Mouse (Mus musculus): Measurements from ENCODE around the gene Arid2.

Gene Arid2

GRCm38 (mm10) chr15:96344591-96345285, 57.4 kb downstream of the Arid2 start:
- DNase-seq (ENCODE audit: low spot score in 2 of 2): no peak

GRCm38 (mm10) chr15:96345312-96345849, 58.1 kb downstream of the Arid2 start:
- DNase-seq (ENCODE audit: low spot score in 2 of 2): no peak

DNA sequence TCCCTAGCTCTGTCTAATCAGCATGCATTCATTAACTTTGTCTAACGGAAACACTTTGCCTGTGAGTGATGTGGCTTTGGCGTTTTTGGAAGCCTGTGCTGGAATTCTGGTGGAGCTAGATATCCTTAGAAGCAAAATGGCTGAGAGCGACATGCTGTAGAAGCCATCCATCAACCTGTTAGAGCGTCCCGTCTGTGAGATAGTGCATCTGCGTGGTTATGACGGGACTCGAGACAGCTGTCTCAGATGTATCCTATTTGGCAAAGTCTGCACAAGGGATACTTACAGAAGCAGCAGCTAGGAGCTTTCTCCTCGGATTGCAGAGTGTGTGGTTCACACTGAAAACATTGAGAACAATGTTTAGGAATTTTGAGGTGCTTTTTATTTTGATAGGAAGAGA, 64.1 kb downstream of the Arid2 start:
- no peak for DNase-seq (ENCODE audit: low spot score in 2 of 2)

- DNase-seq (ENCODE audit: low spot score in 2 of 2): no peak
These were observed 71.6 kb downstream of the Arid2 start for GRCm38 (mm10) chr15:96358871-96359270.

- DNase-seq (ENCODE audit: low spot score in 2 of 2): no peak
These were observed 73.3 kb downstream of the Arid2 start for GRCm38 (mm10) chr15:96360614-96361013.

- no peak for DNase-seq (ENCODE audit: low spot score in 2 of 2)
These were observed 78.0 kb downstream of the Arid2 start for GRCm38 (mm10) chr15:96365351-96365750.

DNA sequence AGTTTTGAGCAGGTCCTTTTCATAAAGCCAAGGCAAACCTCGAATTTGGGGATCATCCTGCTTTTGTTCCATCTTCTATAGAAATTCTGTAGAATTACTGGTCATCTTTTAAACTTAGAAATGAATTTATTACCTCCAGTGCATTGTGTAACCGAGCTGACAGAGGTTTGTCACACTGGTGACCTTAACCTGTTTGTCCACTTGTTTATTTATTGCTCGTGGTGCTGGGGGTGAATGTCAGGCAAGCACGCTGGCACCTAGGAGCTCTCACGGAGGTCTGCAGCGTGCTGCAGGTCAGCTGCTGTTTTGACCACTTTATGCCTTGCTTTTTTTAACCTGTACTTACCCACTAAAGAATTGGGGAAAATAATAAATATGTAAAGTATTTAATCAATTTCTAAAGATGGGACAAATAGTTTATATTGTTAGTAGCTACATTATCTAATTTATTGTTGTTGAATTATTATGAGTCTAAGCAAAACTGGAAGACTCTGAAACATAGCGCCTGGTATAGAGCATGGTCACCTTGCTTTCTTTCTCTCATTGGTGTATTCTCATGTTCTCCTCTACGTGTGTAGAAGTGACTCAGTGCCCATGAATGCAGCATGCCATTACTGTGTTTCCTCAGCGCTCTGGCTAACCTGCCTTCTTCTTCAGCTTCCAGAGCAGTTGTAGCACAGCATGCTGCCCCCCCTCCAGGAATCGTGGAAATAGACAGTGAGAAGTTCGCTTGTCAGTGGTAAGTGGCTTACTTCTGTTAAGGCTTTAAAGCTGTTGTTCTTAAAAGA, 79.1 kb downstream of the Arid2 start:
- no peak for DNase-seq (ENCODE audit: low spot score in 2 of 2)

DNA sequence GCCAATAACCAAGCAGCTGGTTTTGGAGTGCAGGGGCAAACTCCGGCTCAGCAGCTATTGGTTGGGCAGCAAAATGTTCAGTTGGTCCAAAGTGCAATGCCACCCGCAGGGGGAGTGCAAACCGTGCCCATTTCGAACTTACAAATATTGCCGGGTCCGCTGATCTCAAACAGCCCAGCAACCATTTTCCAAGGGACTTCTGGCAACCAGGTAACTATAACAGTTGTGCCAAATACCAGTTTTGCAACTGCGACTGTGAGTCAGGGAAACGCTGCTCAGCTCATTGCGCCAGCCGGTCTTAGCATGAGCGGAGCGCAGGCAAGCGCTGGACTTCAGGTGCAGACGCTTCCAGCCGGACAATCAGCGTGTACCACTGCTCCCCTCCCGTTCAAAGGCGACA, 84.0 kb downstream of the Arid2 start:
- no peak for DNase-seq (ENCODE audit: low spot score in 2 of 2)

GRCm38 (mm10) chr15:96372628-96373027, 85.3 kb downstream of the Arid2 start:
- DNase-seq (ENCODE audit: low spot score in 2 of 2): no peak

DNA sequence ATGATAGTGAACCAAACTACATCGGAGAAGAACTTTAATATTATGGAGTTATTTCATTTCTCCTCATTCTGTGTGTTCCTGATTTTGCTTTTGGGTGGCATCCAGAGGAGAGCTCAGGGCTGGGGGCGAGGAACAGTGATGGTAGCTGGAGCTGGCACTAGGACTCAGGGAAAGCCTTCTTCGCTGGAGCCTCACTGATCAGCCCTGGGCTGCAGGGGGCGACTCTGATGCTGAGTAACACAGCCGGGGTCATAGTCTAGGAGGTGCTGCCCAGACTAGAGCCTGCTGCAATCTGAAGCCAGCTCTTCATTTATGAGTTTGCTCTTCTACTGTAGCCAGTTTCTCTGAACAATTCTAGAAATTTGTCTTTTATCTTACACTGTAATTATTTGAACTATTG, 85.8 kb downstream of the Arid2 start:
- no peak for DNase-seq (ENCODE audit: low spot score in 2 of 2)

GRCm38 (mm10) chr15:96376214-96376613, 88.9 kb downstream of the Arid2 start:
- no peak for DNase-seq (ENCODE audit: low spot score in 2 of 2)

- peak; percentile 46 to 58 for DNase-seq (ENCODE audit: low spot score in 2 of 2)
These were observed 89.9 kb downstream of the Arid2 start for GRCm38 (mm10) chr15:96377263-96377662.

GRCm38 (mm10) chr15:96377701-96378100, 90.4 kb downstream of the Arid2 start:
- no peak for DNase-seq (ENCODE audit: low spot score in 2 of 2)

DNA sequence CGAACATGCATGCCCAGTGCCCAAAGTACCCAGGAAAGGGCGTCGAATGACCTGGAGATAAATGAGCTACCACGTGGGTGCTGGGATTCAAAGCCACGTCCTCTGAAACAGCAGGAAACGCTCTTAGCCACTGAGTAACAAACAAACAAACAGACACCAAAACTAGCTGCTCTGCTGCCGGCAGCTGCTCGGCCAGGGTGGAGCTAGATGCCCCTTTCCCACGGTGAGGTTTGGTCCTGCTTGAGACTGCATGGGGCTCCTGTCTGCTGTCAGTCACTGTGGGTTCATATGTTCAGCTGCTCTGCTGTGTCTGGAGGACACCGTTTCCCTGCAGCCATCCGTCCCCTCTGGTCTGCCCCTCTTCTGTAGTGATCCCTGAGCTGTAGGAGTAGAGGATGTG, 94.9 kb downstream of the Arid2 start:
- DNase-seq (ENCODE audit: low spot score in 2 of 2): no peak

DNA sequence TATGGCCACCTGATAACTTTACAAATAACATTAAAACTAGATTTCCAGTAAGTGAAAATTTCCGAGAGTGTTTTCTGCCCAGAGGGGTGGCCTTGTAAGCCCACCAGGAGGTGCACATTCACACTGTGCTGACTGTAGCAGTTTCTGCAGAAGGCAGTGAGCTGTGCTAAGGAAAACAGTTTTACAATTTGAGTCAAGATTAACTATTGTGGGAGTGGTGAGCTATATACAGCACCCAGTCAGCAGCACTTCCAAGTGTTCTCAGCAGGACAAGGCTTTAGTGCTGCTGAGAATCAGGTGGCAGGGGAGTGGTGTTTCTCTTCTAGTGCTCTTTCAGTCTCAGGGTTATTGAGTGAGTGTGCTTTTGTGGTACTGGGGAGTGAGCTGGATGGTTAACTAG, 101.2 kb downstream of the Arid2 start:
- no peak for DNase-seq (ENCODE audit: low spot score in 2 of 2)

DNA sequence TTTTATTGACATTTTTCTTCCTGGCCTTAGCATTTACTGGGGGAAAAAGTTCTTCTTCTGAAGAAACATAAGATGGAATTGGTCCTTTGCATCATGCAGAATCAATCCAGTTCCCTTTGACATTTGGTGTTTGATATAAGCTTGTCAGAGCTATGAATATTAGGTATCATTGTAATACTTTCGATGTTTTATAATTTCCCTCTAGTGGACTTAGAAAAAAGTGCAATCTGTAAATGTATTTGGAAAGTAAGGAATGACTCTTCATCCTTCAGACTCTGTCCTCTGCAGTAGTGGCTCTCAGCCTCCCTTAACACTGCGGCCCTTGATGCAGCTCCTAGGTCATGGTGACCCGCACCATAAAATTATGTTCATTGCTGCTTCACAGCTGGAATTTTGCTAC, 105.6 kb downstream of the Arid2 start:
- DNase-seq (ENCODE audit: low spot score in 2 of 2): no peak

DNA sequence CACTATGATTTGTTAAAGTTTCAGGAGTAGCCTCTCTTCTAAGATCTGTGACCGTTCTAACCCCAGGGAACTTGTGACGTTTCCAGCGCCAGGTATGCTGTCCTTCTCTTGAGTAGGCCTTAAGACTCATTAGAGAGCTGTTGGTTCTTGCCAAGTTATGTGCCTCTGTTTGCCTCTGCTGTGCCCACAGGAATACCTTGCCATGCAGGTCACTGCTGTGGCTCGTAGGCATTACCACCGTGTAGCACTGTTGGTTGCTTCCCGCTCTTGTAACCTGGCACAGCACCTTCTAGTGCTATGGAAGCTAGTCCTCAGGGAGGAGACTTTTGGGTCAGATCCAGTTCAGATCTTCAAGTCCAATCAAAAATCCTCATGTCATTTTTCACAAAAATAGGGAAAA, 107.8 kb downstream of the Arid2 start:
- no peak for DNase-seq (ENCODE audit: low spot score in 2 of 2)

DNA sequence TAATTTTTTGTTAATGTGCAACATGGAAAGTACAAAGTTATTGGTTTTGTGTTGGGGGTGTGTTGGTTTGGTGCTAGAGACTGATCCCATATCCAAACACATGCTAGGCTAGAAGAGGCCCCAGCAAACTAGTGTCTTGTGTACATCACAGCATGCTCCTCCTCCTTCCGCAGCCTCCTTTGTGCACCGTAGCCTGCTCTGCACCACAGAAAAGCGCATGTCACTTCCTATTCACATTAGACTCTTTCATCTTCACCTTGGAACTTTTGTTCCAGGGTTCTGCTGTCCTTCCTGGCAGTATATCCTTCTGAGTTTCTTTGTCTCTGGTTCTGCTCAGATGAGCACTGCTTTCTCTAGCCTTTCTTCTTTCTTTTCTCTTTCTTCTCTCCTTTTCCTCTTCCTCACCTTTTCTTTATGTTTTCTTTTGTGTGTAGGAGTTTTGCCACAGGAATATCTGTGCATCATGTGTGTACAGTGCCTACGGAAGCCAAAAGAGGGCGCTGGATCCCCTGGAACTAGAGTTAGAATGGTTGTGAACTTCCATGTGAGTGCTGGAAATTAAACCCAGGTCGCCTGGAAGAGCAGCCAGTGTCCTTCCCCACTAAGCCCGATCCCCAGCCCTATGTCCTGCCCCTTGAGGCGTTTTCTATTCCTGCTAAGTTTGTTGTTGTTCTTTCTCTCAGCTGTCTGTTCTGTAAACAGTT, 109.5 kb downstream of the Arid2 start:
- DNase-seq (ENCODE audit: low spot score in 2 of 2): no peak

DNA sequence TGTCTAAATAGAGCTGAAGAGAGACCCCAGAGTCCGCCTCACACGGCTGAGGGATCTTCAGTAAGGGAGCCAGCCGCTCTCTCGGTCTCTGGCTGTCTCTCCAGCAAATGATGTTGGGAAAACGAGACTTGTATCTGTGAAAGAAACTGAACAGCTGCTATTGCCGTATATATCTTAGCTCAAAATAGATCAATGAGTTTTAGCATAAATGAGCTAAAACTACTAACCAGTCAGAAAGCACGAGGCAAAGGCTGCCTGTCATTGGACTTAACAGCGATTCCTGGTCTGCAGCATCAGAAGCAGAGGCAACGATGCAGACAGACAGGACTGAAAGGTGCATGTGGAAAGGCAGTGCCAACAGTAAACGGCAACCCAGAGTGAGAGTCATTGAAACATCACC, 111.0 kb downstream of the Arid2 start:
- peak; percentile 45 to 56 for DNase-seq (ENCODE audit: low spot score in 2 of 2)

GRCm38 (mm10) chr15:96405548-96405947, 118.2 kb downstream of the Arid2 start:
- DNase-seq (ENCODE audit: low spot score in 2 of 2): no peak

DNA sequence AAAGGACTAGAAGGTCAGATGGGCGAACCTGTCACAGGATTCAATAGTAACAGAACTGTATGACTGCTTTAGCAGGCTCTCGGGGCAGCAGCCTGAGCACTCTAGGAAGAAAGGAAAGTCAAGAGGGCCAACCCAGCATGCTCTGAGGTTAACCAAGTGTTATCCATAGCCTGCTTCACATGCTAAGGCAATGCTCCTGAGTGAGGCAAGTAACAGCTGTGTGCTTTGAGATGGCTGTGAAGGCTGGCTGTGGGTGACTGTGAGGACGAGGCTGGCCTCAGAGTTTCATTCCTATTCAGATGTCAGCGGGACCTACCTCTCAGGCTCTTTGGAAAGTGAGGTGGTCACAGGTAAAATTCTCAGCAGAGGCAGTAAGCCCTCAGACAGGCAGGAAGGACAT, 118.9 kb downstream of the Arid2 start:
- no peak for DNase-seq (ENCODE audit: low spot score in 2 of 2)

- no peak for DNase-seq (ENCODE audit: low spot score in 2 of 2)
These were observed 119.8 kb downstream of the Arid2 start for GRCm38 (mm10) chr15:96407151-96407550.
